Mouse (Mus musculus): ENCODE measurements at regions not wholly inside any gene's neighbourhood (a gene's known extent, or its start where the extent isn't known, plus 50 kb on each side); places are given as distances from the start of the nearest gene placed in this dataset.
"Not testable (repeated sequence)": the region's sequence is repeated elsewhere in the genome, so short reads cannot be mapped to it uniquely, and the experiment has no call there.

DNA sequence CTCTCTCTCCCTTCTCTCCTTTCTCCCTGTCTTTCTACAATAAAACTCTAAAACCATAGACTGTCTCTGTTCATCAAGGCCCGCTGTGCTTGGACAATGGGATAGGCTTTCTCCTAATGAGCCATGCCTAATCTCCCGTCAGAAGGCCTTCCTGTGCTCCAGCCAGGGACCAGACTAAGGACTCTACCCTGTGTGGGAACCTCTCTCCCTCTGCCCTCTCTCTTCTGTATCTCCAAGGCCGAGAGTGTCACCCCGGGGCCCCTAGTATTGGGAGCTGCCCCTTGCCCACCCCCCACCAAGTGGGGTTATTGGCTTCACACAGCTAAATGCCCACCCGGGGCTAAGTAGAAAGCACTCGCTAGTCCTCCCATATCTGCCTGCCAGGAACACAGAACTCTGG is 352.6 kb downstream of the Dync2h1 start:
- not testable (repeated sequence) for TF ChIP-seq EP300 (optimal IDR thresholded peaks at IDR 0.05); CTCF (IDR thresholded peaks at IDR 0.05; ENCODE audit: low read depth)

Measured in stomach, postnatal 0 days (tissue).